Mouse (Mus musculus): ENCODE data around the gene Glrx5. TPM values are rescaled to one million over a fixed set of nuclear protein-coding genes. Genes with fewer than 3 reads are reported as not detected.

Glrx5 gene
- polyA plus RNA-seq, 1 experiment from 2014 or later: 254 TPM

- Histone ChIP-seq H3K4me1 (ENCODE audit: control insufficient read depth, insufficient read depth, low read length) (peaks cover 3% of the 10 kb centered on the region; the same call in 1 of the 2 replicates), H3K27me3 (ENCODE audit: control insufficient read depth, insufficient read depth, low read length) (peaks cover 8% of the 10 kb centered on the region), H3K27ac (ENCODE audit: low read depth, low read length) (no peak overlapping the region), H3K4me3 (ENCODE audit: low read depth, low read length) (no peak overlapping the region), H3K36me3 (ENCODE audit: control insufficient read depth, insufficient read depth, low read length) (no peaks in the 10 kb centered on the region), H3K9me3 (replicated peaks; ENCODE audit: control insufficient read depth, low read length) (no peaks in the 10 kb centered on the region), H3K9ac (ENCODE audit: low read depth, low read length) (no peak overlapping the region), H3K4me2 (no peak overlapping the region)
- ATAC-seq (replicated peaks; ENCODE audit: insufficient number of reproducible peaks, low FRiP score, low TSS enrichment): no peak
- WGBS (ENCODE audit: insufficient replicate concordance): 80% methylated on average over 8 of the region's 8 CpGs
Measured at GRCm38 (mm10) chr12:104992838-104993237, 39.6 kb upstream of the Glrx5 start.

- Histone ChIP-seq H3K27me3 (ENCODE audit: control insufficient read depth, insufficient read depth, low read length) (peaks cover 8% of the 10 kb centered on the region), H3K4me2 (no peak overlapping the region), H3K9ac (ENCODE audit: low read depth, low read length) (no peak overlapping the region), H3K27ac (ENCODE audit: low read depth, low read length) (no peak overlapping the region), H3K4me1 (ENCODE audit: control insufficient read depth, insufficient read depth, low read length) (peaks cover 3% of the 10 kb centered on the region; the same call in 1 of the 2 replicates), H3K9me3 (replicated peaks; ENCODE audit: control insufficient read depth, low read length) (no peaks in the 10 kb centered on the region), H3K36me3 (ENCODE audit: control insufficient read depth, insufficient read depth, low read length) (no peaks in the 10 kb centered on the region), H3K4me3 (ENCODE audit: low read depth, low read length) (no peak overlapping the region)
- no peak for ATAC-seq (replicated peaks; ENCODE audit: insufficient number of reproducible peaks, low FRiP score, low TSS enrichment)
- 76% methylated on average over 12 of the region's 12 CpGs for WGBS (ENCODE audit: insufficient replicate concordance)
Measured at GRCm38 (mm10) chr12:104995259-104995876, 37.1 kb upstream of the Glrx5 start.

- Histone ChIP-seq H3K4me1 (ENCODE audit: control insufficient read depth, insufficient read depth, low read length) (peaks cover 3% of the 10 kb centered on the region; the same call in 1 of the 2 replicates), H3K4me3 (ENCODE audit: low read depth, low read length) (no peak overlapping the region), H3K9ac (ENCODE audit: low read depth, low read length) (no peak overlapping the region), H3K9me3 (replicated peaks; ENCODE audit: control insufficient read depth, low read length) (no peaks in the 10 kb centered on the region), H3K36me3 (ENCODE audit: control insufficient read depth, insufficient read depth, low read length) (no peaks in the 10 kb centered on the region), H3K4me2 (no peak overlapping the region), H3K27ac (ENCODE audit: low read depth, low read length) (no peak overlapping the region), H3K27me3 (ENCODE audit: control insufficient read depth, insufficient read depth, low read length) (peaks cover 8% of the 10 kb centered on the region)
- no peak for ATAC-seq (replicated peaks; ENCODE audit: insufficient number of reproducible peaks, low FRiP score, low TSS enrichment)
- 82% methylated on average over 9 of the region's 9 CpGs for WGBS (ENCODE audit: insufficient replicate concordance)
Measured at GRCm38 (mm10) chr12:104996012-104996728, 36.3 kb upstream of the Glrx5 start.

- ATAC-seq (replicated peaks; ENCODE audit: insufficient number of reproducible peaks, low FRiP score, low TSS enrichment): no peak
- no peak overlapping the region for H3K4me3 ChIP-seq (ENCODE audit: low read depth, low read length)
- peaks cover 8% of the 10 kb centered on the region for H3K27me3 ChIP-seq (ENCODE audit: control insufficient read depth, insufficient read depth, low read length)
- H3K9ac ChIP-seq (ENCODE audit: low read depth, low read length): no peak overlapping the region
- H3K4me1 ChIP-seq (ENCODE audit: control insufficient read depth, insufficient read depth, low read length): peaks cover 3% of the 10 kb centered on the region; the same call in 1 of the 2 replicates
- no peak overlapping the region for H3K27ac ChIP-seq (ENCODE audit: low read depth, low read length)
- H3K4me2 ChIP-seq: no peak overlapping the region
- H3K9me3 ChIP-seq (replicated peaks; ENCODE audit: control insufficient read depth, low read length): no peaks in the 10 kb centered on the region
- H3K36me3 ChIP-seq (ENCODE audit: control insufficient read depth, insufficient read depth, low read length): no peaks in the 10 kb centered on the region
- WGBS (ENCODE audit: insufficient replicate concordance): 80% methylated on average over 10 of the region's 10 CpGs
Measured at GRCm38 (mm10) chr12:104997159-104997558, 35.3 kb upstream of the Glrx5 start.

- ATAC-seq (replicated peaks; ENCODE audit: insufficient number of reproducible peaks, low FRiP score, low TSS enrichment): no peak
- no peak overlapping the region for H3K9ac ChIP-seq (ENCODE audit: low read depth, low read length)
- H3K27ac ChIP-seq (ENCODE audit: low read depth, low read length): no peak overlapping the region
- peaks cover 7% of the 10 kb centered on the region for H3K27me3 ChIP-seq (ENCODE audit: control insufficient read depth, insufficient read depth, low read length)
- no peaks in the 10 kb centered on the region for H3K9me3 ChIP-seq (replicated peaks; ENCODE audit: control insufficient read depth, low read length)
- H3K4me1 ChIP-seq (ENCODE audit: control insufficient read depth, insufficient read depth, low read length): peaks cover 3% of the 10 kb centered on the region; the same call in 1 of the 2 replicates
- H3K36me3 ChIP-seq (ENCODE audit: control insufficient read depth, insufficient read depth, low read length): no peaks in the 10 kb centered on the region
- no peak overlapping the region for H3K4me2 ChIP-seq
- H3K4me3 ChIP-seq (ENCODE audit: low read depth, low read length): no peak overlapping the region
- WGBS (ENCODE audit: insufficient replicate concordance): 80% methylated on average over 10 of the region's 10 CpGs
Measured at GRCm38 (mm10) chr12:104997641-104998293, 34.7 kb upstream of the Glrx5 start.

GRCm38 (mm10) chr12:104998541-104998940, 33.9 kb upstream of the Glrx5 start:
- Histone ChIP-seq H3K4me3 (ENCODE audit: low read depth, low read length) (no peak overlapping the region), H3K36me3 (ENCODE audit: control insufficient read depth, insufficient read depth, low read length) (no peaks in the 10 kb centered on the region), H3K9me3 (replicated peaks; ENCODE audit: control insufficient read depth, low read length) (no peaks in the 10 kb centered on the region), H3K27ac (ENCODE audit: low read depth, low read length) (no peak overlapping the region), H3K4me1 (ENCODE audit: control insufficient read depth, insufficient read depth, low read length) (peaks cover 3% of the 10 kb centered on the region; the same call in 1 of the 2 replicates), H3K27me3 (ENCODE audit: control insufficient read depth, insufficient read depth, low read length) (peaks cover 7% of the 10 kb centered on the region), H3K9ac (ENCODE audit: low read depth, low read length) (no peak overlapping the region), H3K4me2 (no peak overlapping the region)
- 51% methylated on average over 6 of the region's 6 CpGs for WGBS (ENCODE audit: insufficient replicate concordance)
- ATAC-seq (replicated peaks; ENCODE audit: insufficient number of reproducible peaks, low FRiP score, low TSS enrichment): no peak

GRCm38 (mm10) chr12:104999171-104999570, 33.3 kb upstream of the Glrx5 start:
- peaks cover 7% of the 10 kb centered on the region for H3K27me3 ChIP-seq (ENCODE audit: control insufficient read depth, insufficient read depth, low read length)
- H3K27ac ChIP-seq (ENCODE audit: low read depth, low read length): no peak overlapping the region
- H3K36me3 ChIP-seq (ENCODE audit: control insufficient read depth, insufficient read depth, low read length): no peaks in the 10 kb centered on the region
- H3K4me3 ChIP-seq (ENCODE audit: low read depth, low read length): no peak overlapping the region
- peaks cover 3% of the 10 kb centered on the region; the same call in 1 of the 2 replicates for H3K4me1 ChIP-seq (ENCODE audit: control insufficient read depth, insufficient read depth, low read length)
- WGBS (ENCODE audit: insufficient replicate concordance): 69% methylated on average over 8 of the region's 8 CpGs
- H3K9me3 ChIP-seq (replicated peaks; ENCODE audit: control insufficient read depth, low read length): no peaks in the 10 kb centered on the region
- no peak overlapping the region for H3K4me2 ChIP-seq
- no peak overlapping the region for H3K9ac ChIP-seq (ENCODE audit: low read depth, low read length)
- ATAC-seq (replicated peaks; ENCODE audit: insufficient number of reproducible peaks, low FRiP score, low TSS enrichment): no peak

GRCm38 (mm10) chr12:105000487-105001283, 31.8 kb upstream of the Glrx5 start:
- ATAC-seq (replicated peaks; ENCODE audit: insufficient number of reproducible peaks, low FRiP score, low TSS enrichment): no peak
- no peak overlapping the region for H3K27ac ChIP-seq (ENCODE audit: low read depth, low read length)

More at GRCm38 (mm10) chr12:105000487-105001283, 31.8 kb upstream of the Glrx5 start:
- WGBS (ENCODE audit: insufficient replicate concordance): 66% methylated on average over 9 of the region's 9 CpGs
- Histone ChIP-seq H3K4me3 (ENCODE audit: low read depth, low read length) (no peak overlapping the region), H3K4me1 (ENCODE audit: control insufficient read depth, insufficient read depth, low read length) (no peaks in the 10 kb centered on the region), H3K4me2 (no peak overlapping the region), H3K27me3 (ENCODE audit: control insufficient read depth, insufficient read depth, low read length) (peaks cover 2% of the 10 kb centered on the region; the same call in 1 of the 2 replicates), H3K9ac (ENCODE audit: low read depth, low read length) (no peak overlapping the region), H3K9me3 (replicated peaks; ENCODE audit: control insufficient read depth, low read length) (no peaks in the 10 kb centered on the region), H3K36me3 (ENCODE audit: control insufficient read depth, insufficient read depth, low read length) (no peaks in the 10 kb centered on the region)
